Mouse (Mus musculus): Measurements from ENCODE around the gene Acap1.

- TF ChIP-seq CTCF (IDR thresholded peaks at IDR 0.05; ENCODE audit: control insufficient read depth, insufficient read depth, low read length): no peak
- no peak for TF ChIP-seq POLR2A (IDR thresholded peaks at IDR 0.05; ENCODE audit: borderline replicate concordance, control insufficient read depth, low read depth, low read length)
These were observed 24.9 kb downstream of the Acap1 start for GRCm38 (mm10) chr11:69870289-69871069.

Measured in bone marrow, adult 2 months (tissue).